Mouse (Mus musculus) heart, postnatal 25 days (tissue): ENCODE results near the gene Fmo1. TPM values are rescaled to one million over a fixed set of nuclear protein-coding genes. Genes with fewer than 3 reads are reported as not detected.
A peak's percentile ranks its signal among the peaks of the same experiment; 100 is the strongest.

Experiments
- DNase-seq: peaks from one replicate; pipeline ENCODE4 v3.0.0; 2022; ENCODE audit warnings: low spot score
- intact Hi-C: fragments of 180-260 bp; cut with DNase I; formaldehyde crosslinking; loops from one replicate; pipeline ENCODE4 v1.15.1; 2025
- total RNA-seq, 2 experiments: library from RNA; stranded (reverse); gene quantifications; 2 replicates each; pipeline ENCODE4 v1.2.3; 2021

The Fmo1 gene
- total RNA-seq: 10 to 100 TPM; 36.9 to 40.7 TPM

- intact Hi-C loops: no loop called here
- no peak for DNase-seq
These were observed at the start of gene Fmo1 for GRCm38 (mm10) chr1:162866280-162866681. Gene Fmo1 (minus strand): TSS chr1:162866610.

GRCm38 (mm10) chr1:162914932-162915556 lies 48.6 kb upstream of the Fmo1 start:
- intact Hi-C loops: no loop called here
- no peak for DNase-seq

GRCm38 (mm10) chr1:162912085-162912484 lies 45.7 kb upstream of the Fmo1 start:
- no peak for DNase-seq
- intact Hi-C loops: no loop called here

- no peak for DNase-seq
- intact Hi-C loops: loop anchor here (2.0 kb wide), 1 partner anchor 27 kb away; no protein-coding TSS in a partner anchor
These were observed 35.5 kb upstream of the Fmo1 start for GRCm38 (mm10) chr1:162901879-162902278.

- DNase-seq: peak; percentile 55
- intact Hi-C loops: loop anchor here (2.0 kb wide), 2 partner anchors 159 to 173 kb away; no protein-coding TSS in a partner anchor
These were observed 31.7 kb upstream of the Fmo1 start, which contains the start of gene Fmo2 for GRCm38 (mm10) chr1:162897838-162898811. Gene Fmo2 (minus strand): TSS chr1:162898726.

GRCm38 (mm10) chr1:162895900-162896299 lies 29.5 kb upstream of the Fmo1 start:
- intact Hi-C loops: loop anchor here (2.0 kb wide), 3 partner anchors 35 to 175 kb away; no protein-coding TSS in a partner anchor
- DNase-seq: peak; percentile 27

GRCm38 (mm10) chr1:162893014-162893413 lies 26.6 kb upstream of the Fmo1 start:
- intact Hi-C loops: no loop called here
- DNase-seq: no peak

GRCm38 (mm10) chr1:162891980-162892451 lies 25.6 kb upstream of the Fmo1 start:
- intact Hi-C loops: no loop called here

GRCm38 (mm10) chr1:162888646-162889045 lies 22.2 kb upstream of the Fmo1 start:
- no peak for DNase-seq
- intact Hi-C loops: no loop called here

More at GRCm38 (mm10) chr1:162891980-162892451, 25.6 kb upstream of the Fmo1 start:
- DNase-seq: peak; percentile 34

- intact Hi-C loops: no loop called here
- no peak for DNase-seq
These were observed 21.2 kb upstream of the Fmo1 start for GRCm38 (mm10) chr1:162887644-162888043.

GRCm38 (mm10) chr1:162886138-162886816 lies 19.9 kb upstream of the Fmo1 start:
- DNase-seq: no peak
- intact Hi-C loops: no loop called here

- DNase-seq: no peak
- intact Hi-C loops: no loop called here
These were observed 16.3 kb upstream of the Fmo1 start for GRCm38 (mm10) chr1:162882681-162883080.

GRCm38 (mm10) chr1:162879595-162880369 lies 13.4 kb upstream of the Fmo1 start:
- intact Hi-C loops: loop anchor here (5.0 kb wide), 1 partner anchor 62 kb away; no protein-coding TSS in a partner anchor
- DNase-seq: peak; percentile 24

- intact Hi-C loops: loop anchor here (5.0 kb wide), 1 partner anchor 58 kb away; no protein-coding TSS in a partner anchor
These were observed 8.7 kb upstream of the Fmo1 start for GRCm38 (mm10) chr1:162875091-162875490.

GRCm38 (mm10) chr1:162871701-162872311 lies 5.4 kb upstream of the Fmo1 start:
- no peak for DNase-seq

More at GRCm38 (mm10) chr1:162875091-162875490, 8.7 kb upstream of the Fmo1 start:
- no peak for DNase-seq

GRCm38 (mm10) chr1:162870978-162871377 lies 4.6 kb upstream of the Fmo1 start:
- no peak for DNase-seq
- intact Hi-C loops: no loop called here

More at GRCm38 (mm10) chr1:162871701-162872311, 5.4 kb upstream of the Fmo1 start:
- intact Hi-C loops: no loop called here

- intact Hi-C loops: no loop called here
- no peak for DNase-seq
These were observed 986 bp upstream of the Fmo1 start for GRCm38 (mm10) chr1:162867396-162867795.

GRCm38 (mm10) chr1:162865493-162865830 lies 948 bp downstream of the Fmo1 start:
- no peak for DNase-seq
- intact Hi-C loops: no loop called here
